Mouse (Mus musculus) ES-Bruce4 (cell line): ENCODE data around the gene H2-Eb1.

Experiments used
- CTCF ChIP-seq: IDR thresholded peaks from one replicate; pipeline ENCODE4 v1.8.1; 2011; ENCODE audit warnings: low read depth, low read length
- EP300 ChIP-seq: IDR thresholded peaks from 2 replicates; pipeline ENCODE4 v1.6.1; 2011; ENCODE audit warnings: low read depth, low read length; ENCODE audit not compliant: insufficient read depth

DNA sequence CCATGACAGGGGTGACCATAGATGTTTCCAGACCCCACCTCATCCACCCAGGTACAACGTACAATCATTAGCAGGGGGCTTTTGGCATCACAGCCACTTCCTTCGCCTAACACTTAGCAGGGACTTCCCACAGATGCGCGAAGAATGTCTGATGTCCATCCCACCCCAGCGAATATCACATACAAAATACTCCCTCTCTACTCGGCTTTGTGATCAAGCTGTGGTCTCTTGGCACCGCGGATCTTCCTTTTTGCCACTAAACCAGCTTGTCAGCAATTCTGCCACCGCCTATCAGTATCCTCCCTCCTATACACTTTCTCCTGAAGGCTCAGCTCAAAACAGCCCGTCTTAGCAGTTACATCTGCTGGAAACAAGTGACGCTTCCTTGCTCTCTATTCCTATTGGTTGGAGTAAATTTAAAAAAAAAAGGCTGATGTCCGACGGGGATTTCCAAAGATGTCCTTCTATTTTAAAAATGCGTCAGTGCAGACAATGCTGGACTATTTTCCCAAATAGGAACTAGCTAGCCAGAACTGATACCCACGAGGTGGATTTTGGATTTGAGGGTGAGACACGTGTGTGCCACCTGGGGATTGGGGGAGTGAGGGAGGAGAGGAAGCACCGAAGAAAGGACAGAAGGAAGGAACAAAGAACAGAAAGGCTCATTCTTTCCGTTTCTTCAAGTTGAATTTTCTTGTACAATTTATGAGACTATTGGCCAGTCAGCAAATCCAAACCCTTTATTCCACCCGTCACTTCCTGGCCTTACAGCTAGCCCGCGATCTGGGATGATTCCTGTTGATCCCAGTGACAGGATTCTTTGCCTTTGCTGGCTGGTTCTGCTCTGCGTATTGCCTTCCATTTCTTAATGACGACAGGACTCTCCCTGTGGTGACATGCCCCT is 9.5 kb upstream of the H2-Eb1 start:
- TF ChIP-seq CTCF, result no peak
- no peak for TF ChIP-seq EP300
